Mouse (Mus musculus) thymus, postnatal 4 days (tissue): ENCODE results near the gene Arl5c.

Experiments used
- DNase-seq: peaks from one replicate; pipeline ENCODE4 v3.0.0; 2021

Gene Arl5c

DNA sequence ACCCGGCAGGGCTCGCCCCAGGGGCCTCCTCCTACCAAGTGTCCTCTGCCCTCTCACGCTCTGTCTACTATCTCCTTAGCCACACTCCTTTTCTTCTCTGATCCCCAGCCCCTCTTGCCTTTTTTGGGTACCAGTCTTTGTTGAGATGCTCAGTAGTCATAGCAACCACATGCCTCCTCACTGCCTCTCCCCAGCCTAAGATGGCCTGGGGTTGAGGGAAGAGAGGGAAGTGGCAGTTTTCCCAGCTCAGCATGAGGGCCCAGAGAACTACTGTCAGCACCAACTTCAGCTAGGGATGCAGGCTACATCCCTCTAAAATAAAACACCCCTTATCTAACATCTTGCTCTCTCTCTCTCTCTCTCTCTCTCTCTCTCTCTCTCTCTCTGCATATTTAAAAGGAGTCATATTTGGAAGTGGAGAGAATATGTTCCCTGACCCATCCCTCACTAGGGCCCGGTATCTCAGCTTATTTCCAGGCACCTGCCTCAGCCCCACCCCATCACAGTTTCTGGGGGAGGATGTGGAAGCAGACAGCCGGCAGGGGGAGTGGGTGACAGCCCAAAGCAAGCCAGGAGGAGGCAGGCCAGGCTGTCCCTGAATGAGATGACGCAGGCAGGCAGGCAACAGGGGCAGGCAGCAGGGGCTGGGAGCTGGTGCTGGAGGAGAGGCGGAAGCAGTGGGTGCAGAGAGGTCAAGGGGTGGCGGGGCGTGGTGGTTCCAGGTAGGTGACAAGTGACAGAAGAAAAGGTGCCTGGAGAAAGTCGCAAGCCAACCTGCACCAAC lies 23.1 kb upstream of the Arl5c start:
- DNase-seq, result peak; percentile 89

DNA sequence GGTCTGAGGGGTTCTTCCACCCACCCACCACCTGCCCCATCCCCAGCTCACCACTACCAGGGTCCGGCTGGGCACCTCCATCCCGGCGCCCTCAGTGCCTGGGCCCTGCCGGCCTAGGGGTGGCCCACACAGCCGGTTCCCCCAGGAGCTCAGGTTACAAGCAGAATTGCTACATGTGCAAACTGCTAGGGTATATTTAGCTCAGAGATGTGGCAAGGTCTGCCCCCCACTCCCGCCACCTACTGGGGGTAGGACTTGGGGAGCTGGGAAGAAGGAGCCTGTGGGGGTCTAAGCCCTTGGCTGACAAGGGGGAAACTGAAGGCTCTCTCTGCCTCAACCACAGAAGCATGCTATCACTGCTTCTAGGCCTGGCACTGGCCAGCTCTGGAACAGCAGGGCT lies 22.2 kb upstream of the Arl5c start:
- no peak for DNase-seq

DNA sequence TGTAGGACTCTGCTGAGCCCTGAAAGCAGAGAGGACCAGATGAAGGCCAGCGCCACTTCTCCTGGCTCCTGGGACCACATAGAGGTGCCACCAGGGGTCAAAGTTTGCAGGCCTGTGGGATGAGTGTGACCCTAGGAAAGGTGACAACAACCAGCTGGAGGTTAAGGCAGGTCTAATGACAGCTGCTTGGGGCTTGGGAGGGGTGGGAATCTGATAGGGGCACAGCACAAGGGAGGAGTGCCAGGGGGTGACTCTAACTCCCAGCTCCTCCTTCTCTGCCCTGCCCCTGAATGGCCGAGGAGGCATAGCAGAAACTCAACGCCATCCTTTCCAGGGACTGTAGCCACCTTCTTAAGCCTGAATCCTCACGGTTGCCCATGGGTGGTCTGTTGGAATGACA lies 20.8 kb upstream of the Arl5c start:
- DNase-seq, result no peak

DNA sequence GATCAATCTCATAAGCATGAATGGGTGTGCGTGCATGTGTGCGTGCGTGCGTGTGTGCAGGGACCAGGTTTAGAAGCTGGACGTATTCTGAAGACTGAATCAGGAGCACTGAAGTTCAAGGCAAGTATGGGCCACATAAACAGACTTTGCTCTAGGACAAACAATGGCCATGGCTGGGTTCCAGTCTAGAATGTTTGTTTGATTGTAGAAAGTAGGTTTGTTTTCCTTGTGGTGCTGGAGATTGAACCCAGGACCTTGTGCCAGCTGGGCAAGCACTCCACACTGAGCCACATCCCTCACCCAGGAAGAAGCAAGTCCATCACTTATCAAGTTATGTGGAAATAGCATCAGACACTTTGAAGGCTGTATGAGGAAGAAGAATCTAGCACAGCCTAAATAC lies 20.2 kb upstream of the Arl5c start:
- no peak for DNase-seq

DNA sequence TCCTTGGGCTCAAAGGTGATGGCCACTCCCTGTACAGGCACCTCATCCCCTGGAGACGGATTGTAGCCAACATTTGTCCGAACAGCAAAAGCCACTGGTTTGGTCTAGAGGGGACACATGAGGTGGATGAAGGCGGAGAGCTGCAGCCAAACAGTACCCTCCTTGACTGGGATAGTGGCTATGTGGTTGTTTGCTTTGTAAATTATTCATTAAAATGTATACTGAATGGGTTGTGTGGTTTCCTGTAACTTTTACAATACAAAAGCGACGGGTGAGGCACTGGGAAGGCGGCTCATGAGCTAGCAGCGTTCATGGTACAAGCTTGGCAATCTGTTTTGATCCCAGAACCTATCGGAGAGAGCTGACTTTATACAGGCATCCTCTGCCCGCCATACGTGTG lies 16.9 kb upstream of the Arl5c start:
- DNase-seq, result no peak

DNA sequence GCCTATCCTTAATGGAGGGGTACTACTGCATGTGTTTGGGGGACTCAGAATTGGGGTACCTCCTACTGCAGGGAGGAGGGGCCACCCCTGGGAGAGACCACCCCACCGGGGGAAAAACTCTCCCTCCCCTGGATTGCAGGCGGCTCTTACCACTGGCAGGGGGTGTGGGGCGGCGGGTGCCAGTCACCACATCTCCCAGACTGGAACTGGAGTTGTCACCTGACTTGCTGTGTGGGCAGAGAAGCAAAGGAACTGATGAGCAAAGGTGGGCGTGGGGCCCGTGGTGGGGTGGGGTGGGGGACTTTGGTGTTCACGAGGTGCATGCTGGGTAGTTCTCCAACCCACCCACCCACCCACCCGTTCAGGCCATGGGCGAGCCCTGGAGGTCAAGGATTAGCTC lies 15.7 kb upstream of the Arl5c start:
- no peak for DNase-seq

DNA sequence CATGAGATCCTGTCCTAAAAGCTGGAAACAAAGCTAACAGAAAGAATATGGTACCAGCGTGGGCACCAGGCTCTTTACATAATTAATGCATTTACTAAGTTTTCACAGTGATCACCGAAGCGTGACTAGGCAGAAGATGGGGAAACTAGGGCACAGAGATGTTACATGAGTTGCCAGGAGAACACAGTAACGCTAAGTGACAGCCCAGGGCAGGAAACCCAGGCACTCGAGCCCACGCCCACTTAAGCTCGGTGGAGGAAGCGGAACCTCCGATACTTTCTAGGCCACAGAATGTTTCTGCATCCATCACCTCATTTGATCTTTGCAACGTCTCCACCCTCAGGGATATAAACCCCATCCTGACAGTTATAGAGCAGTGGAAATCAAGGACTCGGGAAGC lies 12.1 kb upstream of the Arl5c start:
- DNase-seq, result peak; percentile 42

DNA sequence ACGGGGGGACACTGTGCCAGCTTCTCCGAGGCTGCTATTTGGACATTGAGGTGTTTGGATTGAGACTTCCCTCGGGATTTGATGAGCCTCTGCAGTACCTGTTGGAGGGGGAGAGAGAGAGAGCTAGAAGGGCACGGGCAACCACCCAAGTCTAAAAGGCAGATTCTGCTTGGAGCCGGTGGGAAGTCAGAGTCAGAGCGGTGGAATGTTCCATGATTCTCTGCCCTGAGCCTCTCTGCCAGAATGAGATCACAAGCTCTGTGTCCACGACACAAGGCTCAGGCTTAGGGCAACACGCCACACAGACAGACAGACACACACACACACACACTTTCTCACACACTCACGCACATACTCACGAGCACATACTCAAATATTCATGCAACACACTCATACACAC lies 9.7 kb upstream of the Arl5c start:
- DNase-seq, result no peak

DNA sequence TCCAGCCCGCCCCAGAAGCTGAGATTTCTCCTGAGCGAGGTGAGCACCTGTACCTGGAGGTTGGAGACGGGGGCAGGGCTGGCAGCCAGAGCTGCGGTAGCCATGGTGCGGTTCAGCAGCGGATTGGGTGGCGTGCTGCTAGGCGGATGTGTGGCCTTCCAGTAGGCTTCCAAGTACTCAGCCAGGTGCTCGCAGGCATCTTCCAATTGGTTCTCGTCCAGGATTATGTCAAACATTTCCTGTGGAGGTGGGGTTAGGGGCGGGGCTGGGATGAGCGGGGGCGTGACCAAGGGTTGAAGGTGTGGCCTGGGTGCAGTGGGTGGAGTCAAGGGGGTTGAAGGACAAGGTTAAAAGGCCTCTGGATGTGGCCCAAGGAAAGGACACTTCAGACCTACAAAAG lies 9.1 kb upstream of the Arl5c start:
- DNase-seq, result peak; percentile 52

- DNase-seq, result no peak
These were observed 8.2 kb upstream of the Arl5c start for GRCm38 (mm10) chr11:98004161-98004560.

DNA sequence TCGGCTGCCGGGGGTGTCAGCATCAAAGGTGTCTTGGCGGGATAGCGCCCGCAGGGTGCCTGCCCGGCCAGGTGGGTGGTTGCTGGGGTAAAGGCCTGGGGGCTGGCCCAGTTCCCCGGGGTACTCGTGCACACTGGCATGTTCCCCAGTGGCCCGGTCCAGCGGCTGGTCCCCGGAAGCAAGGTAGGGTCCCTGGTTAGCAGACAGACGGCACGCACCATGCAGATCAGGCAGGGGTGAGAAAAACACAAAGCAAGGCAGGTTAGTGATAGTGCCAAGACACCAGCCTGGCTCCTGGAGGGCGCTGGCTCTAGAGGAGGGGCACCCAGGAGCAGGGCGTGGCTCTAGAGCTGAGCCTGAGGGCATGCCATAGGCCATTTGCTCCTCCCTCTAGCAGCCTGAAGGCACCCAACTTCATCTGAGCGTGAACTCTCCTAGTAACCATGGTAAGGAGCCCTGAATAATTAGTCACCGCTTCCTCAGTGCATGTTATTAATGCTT lies 7.2 kb upstream of the Arl5c start:
- DNase-seq, result peak; percentile 76

- peak; percentile 99 for DNase-seq
These were observed 6.6 kb upstream of the Arl5c start for GRCm38 (mm10) chr11:98002627-98003026.

GRCm38 (mm10) chr11:98001986-98002385 lies 6.0 kb upstream of the Arl5c start:
- peak; percentile 63 for DNase-seq

- peak; percentile 81 for DNase-seq
These were observed 5.4 kb upstream of the Arl5c start for GRCm38 (mm10) chr11:98001351-98001824.

GRCm38 (mm10) chr11:98000378-98001140 lies 4.6 kb upstream of the Arl5c start:
- peak; percentile 84 for DNase-seq

- DNase-seq, result peak; percentile 50
These were observed 3.8 kb upstream of the Arl5c start for GRCm38 (mm10) chr11:97999748-98000147.

- peak; percentile 66 for DNase-seq
These were observed 3.1 kb upstream of the Arl5c start for GRCm38 (mm10) chr11:97998898-97999608.

DNA sequence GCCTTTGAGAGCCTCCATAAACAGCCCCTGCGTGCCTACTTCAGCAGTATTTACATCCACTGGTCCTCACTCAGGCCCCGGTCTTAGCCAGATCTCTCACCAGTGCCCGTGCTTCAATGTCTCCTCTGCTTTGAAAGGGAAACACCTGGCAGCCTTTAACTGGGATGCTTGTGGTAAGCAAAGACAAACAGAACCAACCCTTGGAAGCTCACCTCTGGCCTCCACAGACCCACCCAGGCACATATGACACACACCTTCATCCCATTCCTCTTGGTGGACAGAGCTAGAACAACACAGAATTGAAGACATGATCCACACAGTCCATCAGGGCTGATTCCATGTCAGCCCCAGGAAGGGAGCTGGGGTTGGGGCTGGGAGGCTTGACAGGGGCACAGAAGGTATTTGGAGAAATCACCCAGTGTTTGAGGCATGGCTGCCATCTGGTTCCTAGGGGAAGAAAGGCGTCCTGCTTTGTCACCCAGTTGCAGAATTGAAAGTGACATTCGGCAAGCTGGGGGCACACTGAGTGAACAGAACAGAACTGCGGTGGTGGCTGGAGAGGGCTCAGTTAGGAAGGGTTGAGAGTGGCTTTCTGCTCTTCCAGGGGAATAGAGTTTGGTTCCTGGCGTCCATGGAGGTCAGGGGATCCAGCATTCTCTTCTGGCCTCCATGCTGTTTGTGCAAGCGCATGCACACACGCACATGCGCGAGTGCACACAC lies 2.3 kb upstream of the Arl5c start:
- DNase-seq, result peak; percentile 59

DNA sequence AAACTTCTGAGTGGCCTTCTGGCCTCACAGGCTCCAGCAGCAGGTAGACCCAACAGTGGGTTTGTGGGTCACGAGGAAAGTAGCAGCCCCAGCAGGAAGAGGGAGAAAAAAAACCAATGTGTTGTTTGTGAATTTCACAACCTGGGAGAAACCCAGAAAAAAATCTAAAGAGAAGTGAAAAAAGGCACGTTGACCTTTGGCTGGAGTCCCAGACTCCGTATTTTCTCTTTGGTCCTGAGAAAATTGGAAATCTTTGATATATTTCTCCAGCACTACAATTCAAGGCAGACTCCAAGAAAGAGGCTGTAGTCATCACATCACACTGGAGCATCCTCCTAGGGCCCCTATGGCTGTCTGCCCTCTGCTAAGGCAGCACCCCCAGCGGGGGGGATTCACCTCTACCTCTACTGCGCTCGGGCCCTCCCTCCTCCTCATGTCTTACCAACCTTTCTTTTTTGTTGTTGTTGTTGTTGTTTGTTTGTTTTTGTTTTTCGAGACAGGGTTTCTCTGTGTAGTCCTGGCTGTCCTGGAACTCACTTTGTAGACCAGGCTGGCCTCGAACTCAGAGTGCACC lies 1.5 kb upstream of the Arl5c start:
- peak; percentile 60 for DNase-seq

DNA sequence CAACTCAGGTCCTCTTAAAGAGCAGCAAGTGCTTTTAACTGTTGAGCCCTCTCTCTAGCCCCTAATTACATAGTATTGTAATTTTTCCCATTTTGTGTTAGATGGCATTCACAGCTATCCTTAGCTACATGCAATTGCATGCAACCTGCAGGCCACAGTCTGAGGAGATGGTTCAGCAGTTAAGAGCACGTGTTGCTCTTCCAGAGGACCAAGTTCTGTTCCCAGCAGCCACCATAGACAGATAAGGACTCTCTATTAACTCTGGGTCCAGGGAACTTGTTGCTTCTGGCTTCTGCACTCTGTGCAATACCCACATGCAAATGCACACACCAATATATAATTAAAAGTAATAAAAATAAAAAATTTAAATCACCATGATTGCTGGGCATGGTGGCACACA lies 710 bp upstream of the Arl5c start:
- DNase-seq, result no peak

DNA sequence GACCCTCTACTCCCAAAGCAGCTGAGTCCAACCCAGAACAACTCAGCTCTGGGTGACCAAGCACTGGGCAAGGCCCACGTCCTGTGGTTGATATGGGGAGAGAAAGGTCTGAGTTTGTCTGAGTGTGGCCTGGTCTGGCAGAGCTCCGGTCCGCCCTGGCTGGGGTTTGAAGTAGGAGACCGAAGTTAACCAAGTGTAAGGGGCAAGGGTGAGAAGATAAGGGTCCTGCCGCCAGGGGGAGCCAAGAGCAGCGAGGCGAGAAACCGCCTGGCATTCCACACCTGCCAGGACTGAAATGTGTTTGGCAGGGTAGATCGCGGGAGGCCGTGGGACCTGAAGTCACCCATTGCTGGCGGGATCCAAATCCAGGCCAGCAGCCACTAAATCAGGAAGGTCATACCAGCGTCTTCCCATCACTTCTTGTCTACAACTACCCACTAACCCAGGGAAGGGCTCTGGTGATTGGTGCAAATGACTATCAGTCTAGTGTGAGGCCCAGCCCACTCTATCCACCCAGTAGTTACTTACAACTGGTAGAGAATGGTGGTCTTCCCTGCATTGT lies 1.4 kb downstream of the Arl5c start:
- peak; percentile 99 for DNase-seq

DNA sequence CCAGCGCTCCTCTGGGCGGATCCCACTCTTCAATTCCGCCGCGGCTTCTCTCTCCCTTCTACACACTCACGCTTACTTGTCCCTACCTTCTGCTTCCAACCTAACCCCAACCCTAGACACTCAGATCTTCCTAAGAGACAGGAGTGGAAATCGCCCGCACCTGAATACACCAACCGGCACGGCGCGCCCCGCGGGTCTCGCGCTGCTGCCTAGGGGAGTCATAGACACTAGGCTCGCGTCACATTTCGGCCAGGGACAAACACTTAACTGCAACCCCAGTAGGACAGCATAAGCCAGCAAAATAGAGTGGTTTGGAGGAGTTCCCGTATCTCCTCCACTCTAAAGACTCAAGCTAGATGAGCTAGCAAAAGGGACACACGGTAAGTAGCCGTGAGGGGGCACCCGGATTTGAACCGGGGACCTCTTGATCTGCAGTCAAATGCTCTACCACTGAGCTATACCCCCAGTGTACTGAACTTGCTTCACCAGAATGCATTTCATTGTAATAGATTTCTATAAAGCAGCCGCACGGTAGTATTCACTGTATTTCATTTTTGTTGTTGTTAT lies 7.4 kb downstream of the Arl5c start:
- peak; percentile 91 for DNase-seq
